Mouse (Mus musculus) liver, adult 2 months (tissue): ENCODE measurements at regions not wholly inside any gene's neighbourhood (a gene's known extent, or its start where the extent isn't known, plus 50 kb on each side); places are given as distances from the start of the nearest gene placed in this dataset.

Experiments
- CTCF ChIP-seq: fragments of 200-500 bp; IDR thresholded peaks from 2 replicates; pipeline ENCODE4 v1.5.1; 2011; ENCODE audit warnings: low read depth, low read length, control low read depth
- POLR2A ChIP-seq: fragments of 200-500 bp; IDR thresholded peaks from 2 replicates; pipeline ENCODE4 v1.6.1; 2011; ENCODE audit warnings: low read length, control low read depth; ENCODE audit not compliant: insufficient read depth; ENCODE audit errors: extremely low read depth

DNA sequence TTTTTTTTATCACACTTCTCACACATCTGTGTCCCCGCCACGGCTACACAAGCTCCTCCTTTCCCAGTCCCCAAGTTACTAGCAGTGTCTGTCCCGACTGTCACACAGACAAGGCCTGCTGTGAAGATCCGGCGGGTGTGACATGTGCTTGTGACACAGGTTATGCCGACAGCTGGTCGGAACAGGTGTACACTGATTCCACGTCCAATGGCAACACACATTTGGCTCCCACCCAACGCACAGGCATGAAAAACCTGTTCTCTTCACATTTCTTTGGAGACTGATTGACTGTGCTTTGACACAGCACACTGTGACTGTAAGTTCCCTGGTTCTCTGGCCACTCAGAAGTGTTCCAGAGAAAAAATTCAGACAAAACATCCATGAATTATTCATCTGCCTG is 281.4 kb downstream of the En1 start:
- TF ChIP-seq CTCF (no peak), POLR2A (no peak)
